Mouse (Mus musculus) kidney, adult 2 months (tissue): Measurements from ENCODE around the gene Tbp. TPM values are rescaled to one million over a fixed set of nuclear protein-coding genes. Genes with fewer than 3 reads are reported as not detected.
"Not testable (repeated sequence)": the region's sequence is repeated elsewhere in the genome, so short reads cannot be mapped to it uniquely, and the experiment has no call there.

Source experiments
- DNase-seq: peaks from one replicate; pipeline ENCODE4 v3.0.0; 2021
- H3K27ac ChIP-seq: fragments of 200-500 bp; 2 replicates; pipeline ENCODE4 v1.5.1; 2012; ENCODE audit warnings: low read depth, low read length, control low read depth, inconsistent platforms; ENCODE audit not compliant: insufficient read depth
- H3K27me3 ChIP-seq: fragments of 200-500 bp; replicated peaks from 2 replicates; pipeline ENCODE4 v1.6.1; 2012; ENCODE audit warnings: mild to moderate bottlenecking, moderate library complexity, low read length, inconsistent platforms; ENCODE audit not compliant: control insufficient read depth, insufficient read depth
- H3K36me3 ChIP-seq: fragments of 200-500 bp; 2 replicates; pipeline ENCODE4 v1.6.1; 2012; ENCODE audit warnings: mild to moderate bottlenecking, moderate library complexity, low read length, inconsistent platforms; ENCODE audit not compliant: control insufficient read depth, insufficient read depth
- H3K4me1 ChIP-seq: fragments of 200-500 bp; 2 replicates; pipeline ENCODE4 v1.6.1; 2011; ENCODE audit warnings: low read length; ENCODE audit not compliant: control insufficient read depth, insufficient read depth
- H3K4me3 ChIP-seq: fragments of 200-500 bp; 2 replicates; pipeline ENCODE4 v1.5.1; 2011; ENCODE audit warnings: mild to moderate bottlenecking, low read depth, low read length, control low read depth; ENCODE audit not compliant: insufficient read depth
- CTCF ChIP-seq: fragments of 200-500 bp; conservative IDR thresholded peaks from 2 replicates; pipeline ENCODE4 v1.5.1; 2011; ENCODE audit warnings: low read depth, mild to moderate bottlenecking, control low read depth, low read length, moderate library complexity, mixed read lengths; ENCODE audit not compliant: insufficient read depth, insufficient read length
- POLR2A ChIP-seq: fragments of 200-500 bp; IDR thresholded peaks from one replicate; pipeline ENCODE4 v1.6.1; 2011; ENCODE audit warnings: low read depth, low read length, control low read depth
- WGBS: fragments of 180-500 bp; shearing (Covaris S2); methylation state at CpG from one replicate; pipeline ENCODE4 v1.1.7; 2018; 5-methylcytosine and 5-hydroxymethylcytosine counted together
- polyA plus RNA-seq: library from polyadenylated mRNA; depleted of rRNA; stranded (reverse); fragments of >200 nt; gene quantifications from 2 replicates; pipeline ENCODE4 v1.2.3, GENCODE M21; 2012

The Tbp gene
- polyA plus RNA-seq, 1 experiment = 44.8 TPM

GRCm38 (mm10) chr17:15540309-15540708 lies 40.6 kb downstream of the Tbp start:
- 74% methylated on average over 4 of the region's 4 CpGs for WGBS
- no peak for DNase-seq
- Histone ChIP-seq H3K4me1 (no peaks in the 10 kb centered on the region), H3K4me3 (no peak overlapping the region), H3K27me3 (no peaks in the 10 kb centered on the region), H3K27ac (no peak overlapping the region), H3K36me3 (peaks cover 2% of the 10 kb centered on the region; the same call in 1 of the 2 replicates)
- TF ChIP-seq CTCF (no peak), POLR2A (no peak)

GRCm38 (mm10) chr17:15543868-15544267 lies 44.2 kb downstream of the Tbp start:
- H3K36me3 ChIP-seq, DNase-seq, H3K4me1 ChIP-seq, H3K27ac ChIP-seq, H3K27me3 ChIP-seq, H3K4me3 ChIP-seq: not testable (repeated sequence)
- 76% methylated on average over 4 of the region's 4 CpGs for WGBS

GRCm38 (mm10) chr17:15546440-15546839 lies 46.8 kb downstream of the Tbp start:
- Histone ChIP-seq H3K4me1 (no peaks in the 10 kb centered on the region), H3K27me3 (no peaks in the 10 kb centered on the region), H3K4me3 (no peak overlapping the region), H3K36me3 (peaks cover 2% of the 10 kb centered on the region; the same call in 1 of the 2 replicates), H3K27ac (no peak overlapping the region)
- TF ChIP-seq CTCF (no peak), POLR2A (no peak)
- 73% methylated on average over 4 of the region's 4 CpGs for WGBS
- no peak for DNase-seq

- H3K4me3 ChIP-seq = no peak overlapping the region
- WGBS = 64% methylated on average over 1 of the region's 1 CpGs
- no peaks in the 10 kb centered on the region for H3K4me1 ChIP-seq
Observed at GRCm38 (mm10) chr17:15549713-15550112, 50.0 kb downstream of the Tbp start.

GRCm38 (mm10) chr17:15559946-15560345 lies 60.3 kb downstream of the Tbp start:
- 92% methylated on average over 2 of the region's 2 CpGs for WGBS
- Histone ChIP-seq H3K4me1 (0 out of 2 replicates have a peak, but pooled peaks cover 5% of the 10 kb centered on the region), H3K4me3 (no peak overlapping the region), H3K27ac (no peak overlapping the region), H3K27me3 (no peaks in the 10 kb centered on the region), H3K36me3 (no peaks in the 10 kb centered on the region)
- TF ChIP-seq CTCF = no peak
- TF ChIP-seq POLR2A = no peak
- no peak for DNase-seq

More at GRCm38 (mm10) chr17:15549713-15550112, 50.0 kb downstream of the Tbp start:
- Histone ChIP-seq H3K27me3 (no peaks in the 10 kb centered on the region), H3K36me3 (peaks cover 4% of the 10 kb centered on the region), H3K27ac (no peak overlapping the region)
- TF ChIP-seq POLR2A (no peak), CTCF (no peak)
- DNase-seq = no peak

GRCm38 (mm10) chr17:15564014-15564927 lies 64.6 kb downstream of the Tbp start, which contains the start of gene Prdm9:
Prdm9 (minus strand) TSS chr17:15564354.
- Histone ChIP-seq H3K27me3 (no peaks in the 10 kb centered on the region), H3K27ac (peak within 1 kb of the TSS; percentile 99), H3K36me3 (no peaks in the 10 kb centered on the region), H3K4me3 (peak within 1 kb of the TSS; percentile 88), H3K4me1 (0 out of 2 replicates have a peak, but pooled peaks cover 5% of the 10 kb centered on the region)
- peak; percentile 72 for TF ChIP-seq POLR2A
- no peak for TF ChIP-seq CTCF
- under 1% methylated on average over 43 of the region's 43 CpGs for WGBS
- DNase-seq = peak; percentile 100

GRCm38 (mm10) chr17:15564928-15565300 lies 65.2 kb downstream of the Tbp start:
- 34% methylated on average over 12 of the region's 12 CpGs for WGBS
- H3K27ac ChIP-seq = no peak overlapping the region
- no peaks in the 10 kb centered on the region for H3K36me3 ChIP-seq
- DNase-seq = peak; percentile 13
- H3K27me3 ChIP-seq = no peaks in the 10 kb centered on the region
- peak overlapping the region; percentile 53 for H3K4me3 ChIP-seq
- TF ChIP-seq CTCF = no peak
- no peak for TF ChIP-seq POLR2A
- 0 out of 2 replicates have a peak, but pooled peaks cover 5% of the 10 kb centered on the region for H3K4me1 ChIP-seq
